Mouse (Mus musculus): ENCODE data around the gene Mark4.

Mark4 gene

GRCm38 (mm10) chr7:19402535-19403112 lies 56.0 kb downstream of the Mark4 start:
- in situ Hi-C loops (cut with MboI, MseI): loop anchor here (5.0 kb wide), 1 partner anchor 115 kb away; the partner anchor contains the start of gene Nkpd1

GRCm38 (mm10) chr7:19400946-19401345 lies 57.7 kb downstream of the Mark4 start:
- in situ Hi-C loops (cut with MboI, MseI): loop anchor here (5.0 kb wide), 1 partner anchor 116 kb away; the partner anchor contains the start of gene Nkpd1

DNA sequence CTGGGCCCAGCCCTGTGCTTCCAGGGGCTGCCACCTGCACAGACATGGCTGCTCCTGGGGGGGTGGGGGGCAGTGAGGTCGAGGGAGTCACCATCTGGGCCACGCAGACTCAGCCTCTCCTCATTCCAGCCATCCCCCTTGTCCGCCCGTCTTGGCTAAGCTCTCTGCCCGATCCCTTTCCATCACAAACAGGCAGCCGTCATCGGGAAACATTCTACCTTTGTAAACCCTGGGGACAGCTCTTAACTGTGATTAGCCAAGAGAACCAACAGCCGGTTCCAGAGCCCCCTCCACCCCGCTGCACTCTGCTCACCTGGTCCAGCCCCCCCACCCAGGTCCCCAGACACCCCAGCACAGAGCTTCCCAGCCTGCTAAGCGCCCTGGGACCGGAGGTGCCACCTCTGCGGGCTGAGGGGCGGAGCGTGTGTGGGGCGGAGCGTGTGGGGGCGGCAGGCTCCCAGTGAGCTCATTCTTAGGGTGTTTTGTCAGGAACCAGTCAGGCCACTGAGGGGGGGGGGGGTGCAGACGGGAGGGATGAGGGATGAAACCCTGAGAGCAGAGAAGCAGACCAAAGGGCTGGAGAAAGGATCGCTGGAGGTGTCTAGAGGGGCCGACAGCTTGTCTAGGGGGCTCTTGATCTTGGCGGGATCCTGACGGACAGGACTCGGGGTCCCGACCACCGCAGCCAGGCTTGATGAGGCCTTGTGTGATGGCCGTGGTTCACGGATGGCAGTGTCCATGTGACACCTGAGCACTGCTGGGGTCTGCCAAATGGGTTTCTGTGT lies 58.9 kb downstream of the Mark4 start:
- in situ Hi-C loops (cut with MboI, MseI): loop anchor here (5.0 kb wide), 1 partner anchor 118 kb away; the partner anchor contains the start of gene Nkpd1

GRCm38 (mm10) chr7:19394484-19394883 lies 64.1 kb downstream of the Mark4 start:
- in situ Hi-C loops (cut with MboI, MseI): loop anchor here (5.0 kb wide), 1 partner anchor 63 kb away; the partner anchor contains the start of gene Mark4

DNA sequence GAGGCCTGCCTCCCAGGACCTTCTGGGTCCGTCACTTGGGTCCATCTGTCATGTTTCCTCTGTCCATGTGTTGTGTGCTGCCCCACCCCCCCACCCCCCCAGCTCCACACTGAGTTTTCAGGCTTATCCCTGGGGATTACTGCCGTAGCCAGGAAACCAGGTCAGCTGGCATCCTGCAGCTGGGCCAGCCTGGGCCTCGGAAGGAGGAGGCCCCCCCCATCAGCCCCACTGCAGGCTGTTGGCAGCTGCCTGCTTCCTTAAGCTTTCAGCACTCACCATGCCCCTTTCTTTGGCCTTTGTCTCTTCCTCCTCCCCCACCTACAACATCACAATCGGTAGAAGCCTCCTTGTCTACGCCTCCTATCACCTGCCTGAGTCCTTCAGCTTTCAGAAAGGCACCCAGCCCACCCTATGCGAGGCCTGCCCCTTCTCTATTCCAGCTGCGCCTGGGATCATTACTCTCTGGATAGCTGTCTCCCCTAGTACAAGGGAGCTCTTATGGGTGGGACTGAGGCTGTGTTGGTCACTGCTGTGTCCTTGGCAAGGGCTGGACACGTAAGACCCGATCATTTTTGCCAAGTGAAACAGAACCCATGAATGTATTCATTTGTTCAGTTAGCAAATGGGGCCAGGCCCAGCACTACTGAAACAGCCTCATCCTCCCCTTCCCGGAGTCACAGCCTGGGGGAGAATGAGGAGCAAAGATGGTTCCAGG lies 69.8 kb downstream of the Mark4 start:
- in situ Hi-C loops (cut with MboI, MseI): no loop called here

DNA sequence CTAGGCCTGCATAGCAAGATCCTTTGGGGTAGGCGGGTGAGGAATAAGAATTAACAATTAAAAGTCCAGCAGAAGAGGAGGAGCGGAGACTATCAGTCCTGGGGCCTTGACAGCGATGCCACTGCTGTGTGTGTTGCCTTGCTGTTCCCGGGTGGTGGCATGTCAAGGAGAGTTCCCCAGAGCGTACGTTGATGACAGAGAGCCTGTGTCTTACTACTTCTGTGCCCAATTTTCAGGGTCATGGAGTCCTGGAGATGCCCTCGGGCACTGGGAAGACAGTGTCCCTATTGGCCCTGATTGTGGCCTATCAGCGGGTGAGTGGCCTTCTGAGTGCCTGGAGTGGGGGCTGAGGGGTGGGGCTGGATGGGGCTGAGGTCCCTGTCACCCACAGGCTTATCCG lies 74.9 kb downstream of the Mark4 start:
- in situ Hi-C loops (cut with MboI, MseI): no loop called here

DNA sequence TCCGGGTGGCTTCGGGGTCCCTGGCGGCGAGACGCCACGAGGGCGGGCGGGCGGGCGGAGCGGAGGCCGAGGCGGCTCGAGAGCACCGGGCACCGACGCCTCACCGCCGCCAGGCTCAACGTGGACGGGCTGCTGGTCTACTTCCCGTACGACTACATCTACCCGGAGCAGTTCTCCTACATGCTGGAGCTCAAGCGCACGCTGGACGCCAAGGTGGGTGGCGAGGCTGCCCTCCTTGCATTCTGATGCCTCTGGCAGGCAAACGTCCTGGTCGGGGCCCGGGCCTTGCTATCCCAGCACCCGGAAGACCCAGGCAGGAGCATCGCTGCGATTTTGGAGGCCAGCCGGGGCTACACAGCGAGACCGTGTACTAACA lies 76.5 kb downstream of the Mark4 start:
- in situ Hi-C loops (cut with MboI, MseI): no loop called here

DNA sequence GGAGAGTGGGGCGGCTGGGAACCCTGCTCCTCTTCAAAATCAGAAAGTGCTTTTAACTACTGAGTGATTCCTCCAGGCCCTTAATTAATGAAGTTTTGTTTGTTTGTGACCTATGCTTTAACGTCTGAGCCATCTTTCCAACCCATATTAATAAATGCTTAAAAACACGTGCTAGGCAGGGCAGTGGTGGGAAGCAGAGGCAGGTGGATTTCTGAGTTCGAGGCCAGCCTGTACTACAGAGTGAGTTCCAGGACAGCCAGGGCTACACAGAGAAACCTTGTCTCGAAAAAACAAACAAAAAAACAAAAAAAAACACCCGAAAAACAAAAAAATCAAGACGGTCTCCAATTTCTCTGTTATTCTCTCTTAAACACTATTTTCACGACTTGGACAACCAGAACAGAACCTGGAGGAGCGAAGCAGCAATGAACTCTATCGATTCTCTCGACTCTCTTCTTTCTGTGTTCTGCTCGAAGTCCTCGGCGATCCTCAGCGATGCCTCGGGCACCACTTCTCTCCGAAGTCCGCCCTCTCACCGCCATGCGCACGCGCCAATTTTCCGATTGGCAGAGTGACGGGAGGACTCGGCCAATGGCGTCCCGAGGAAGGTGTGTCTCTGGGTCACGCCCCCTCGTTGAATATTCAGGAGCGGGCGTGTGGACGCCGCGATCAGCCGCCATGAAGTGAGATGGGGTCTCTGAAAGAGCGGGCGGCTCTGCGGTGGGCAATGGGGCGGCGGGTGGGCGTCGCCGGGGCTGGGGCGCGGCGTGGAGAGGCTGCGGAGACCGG lies 77.0 kb downstream of the Mark4 start, which contains the start of gene Ercc2:
Gene Ercc2 (plus strand): TSS at position 634 of the 789 bp plus-strand sequence.
- in situ Hi-C loops (cut with MboI, MseI): no loop called here

- in situ Hi-C loops (cut with MboI, MseI): no loop called here
These were observed 80.6 kb downstream of the Mark4 start for GRCm38 (mm10) chr7:19378049-19378448.

GRCm38 (mm10) chr7:19376019-19376418 lies 82.6 kb downstream of the Mark4 start:
- in situ Hi-C loops (cut with MboI, MseI): no loop called here

GRCm38 (mm10) chr7:19375368-19375767 lies 83.3 kb downstream of the Mark4 start:
- in situ Hi-C loops (cut with MboI, MseI): no loop called here

Measured in T-helper 2 cell (primary cell).